Mouse (Mus musculus) C2C12 (cell line): Measurements from ENCODE around the gene Smarcad1.

ENCODE experiments used
- CEBPB ChIP-seq: IDR thresholded peaks from one replicate; pipeline ENCODE4 v1.6.1; 2011; ENCODE audit warnings: low read depth, mild to moderate bottlenecking, control low read depth, moderate library complexity
- CTCF ChIP-seq: IDR thresholded peaks from one replicate; pipeline ENCODE4 v1.5.1; 2011; ENCODE audit not compliant: control insufficient read depth, insufficient read depth, insufficient read length
- FOSL1 ChIP-seq: IDR thresholded peaks from one replicate; pipeline ENCODE4 v1.8.0; 2011; ENCODE audit warnings: mild to moderate bottlenecking, low read length; ENCODE audit not compliant: poor library complexity, insufficient read depth, severe bottlenecking
- MAX ChIP-seq: IDR thresholded peaks from one replicate; pipeline ENCODE4 v1.6.1; 2011; ENCODE audit warnings: mild to moderate bottlenecking, control low read depth
- MYOD1 ChIP-seq: IDR thresholded peaks from one replicate; pipeline ENCODE4 v1.6.1; 2011; ENCODE audit warnings: low read depth; ENCODE audit not compliant: control insufficient read depth, insufficient read length
- MYOG ChIP-seq: IDR thresholded peaks from one replicate; pipeline ENCODE4 v1.6.1; 2011; ENCODE audit not compliant: control insufficient read depth, insufficient read length; ENCODE audit errors: extremely low read depth
- USF1 ChIP-seq: IDR thresholded peaks from one replicate; pipeline ENCODE4 v1.6.1; 2011; ENCODE audit warnings: low read depth, mild to moderate bottlenecking, control low read depth, moderate library complexity

DNA sequence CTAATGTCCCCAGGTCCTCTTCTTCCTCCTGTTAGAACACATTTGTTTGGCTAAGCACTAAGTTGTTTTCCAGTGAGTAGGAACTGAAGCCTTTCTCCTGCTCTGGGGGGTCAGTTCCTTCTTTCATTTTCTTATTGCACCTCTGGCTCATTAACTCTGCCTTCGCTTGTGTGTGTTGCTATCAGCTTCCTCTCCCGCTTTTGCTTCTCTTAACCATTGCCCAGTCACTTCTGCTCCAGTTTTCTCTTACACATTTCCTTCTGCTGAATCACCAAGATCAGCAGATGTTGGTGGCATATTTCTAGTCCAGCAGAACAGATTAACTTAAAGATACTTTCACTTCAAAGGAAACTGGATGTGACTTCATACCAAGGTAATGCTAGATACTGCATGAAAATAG, 72.5 kb downstream of the Smarcad1 start:
- TF ChIP-seq MAX = no peak
- TF ChIP-seq CTCF = no peak
- TF ChIP-seq CEBPB = no peak
- TF ChIP-seq FOSL1 = no peak
- TF ChIP-seq MYOD1 = no peak
- no peak for TF ChIP-seq MYOG
- no peak for TF ChIP-seq USF1
